Mouse (Mus musculus) spleen, embryonic (tissue): ENCODE measurements at regions not wholly inside any gene's neighbourhood (a gene's known extent, or its start where the extent isn't known, plus 50 kb on each side); places are given as distances from the start of the nearest gene placed in this dataset.
"Not testable (repeated sequence)": the region's sequence is repeated elsewhere in the genome, so short reads cannot be mapped to it uniquely, and the experiment has no call there.

ENCODE experiments used
- CTCF ChIA-PET: fragments of 350-600 bp; sonication (Branson Sonifier 250); formaldehyde crosslinking; loops from one replicate; lab custom pipeline; 2022; lab: Charles Lee

DNA sequence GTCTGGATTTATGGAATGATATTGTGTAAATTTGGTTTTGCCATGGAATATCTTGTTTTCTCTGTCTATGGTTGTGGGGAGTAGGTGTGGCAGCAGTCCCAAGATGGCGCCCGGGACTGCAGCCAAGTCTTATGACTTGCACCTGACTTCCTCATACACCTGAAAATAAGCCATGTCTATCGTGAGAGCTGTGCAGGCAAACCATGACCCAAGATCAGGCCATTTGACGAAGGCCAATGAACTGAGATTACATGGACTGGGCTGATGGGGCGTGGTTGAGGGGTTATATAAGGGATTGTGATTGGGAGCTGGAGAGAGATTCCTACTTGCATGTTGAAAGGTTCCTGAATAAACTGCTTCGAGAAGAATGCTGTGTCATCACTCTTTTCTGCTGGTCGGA lies 139.5 kb downstream of the Slc6a15 start:
- CTCF ChIA-PET: not testable (repeated sequence)

DNA sequence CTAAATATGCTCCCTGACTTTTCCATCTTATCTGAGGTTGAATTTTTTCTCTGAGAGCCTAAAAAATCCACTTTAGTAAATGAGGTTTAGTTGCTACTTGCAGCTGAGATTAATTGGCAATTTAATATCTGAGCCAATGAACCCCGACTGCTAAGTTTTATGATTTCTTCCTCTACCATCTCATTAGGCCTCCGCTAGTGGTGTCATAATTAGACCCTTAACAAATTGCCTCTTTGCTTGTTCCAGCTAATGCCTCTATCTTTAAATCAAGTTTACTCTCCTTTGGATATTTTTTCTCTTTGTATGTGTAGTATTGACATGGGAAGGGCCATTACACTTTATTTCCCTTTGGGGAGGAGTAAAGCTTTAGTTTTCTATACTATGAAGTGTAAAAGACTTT lies 176.9 kb downstream of the Slc6a15 start:
- CTCF ChIA-PET: interaction anchor here (0.7 kb wide), 1 partner anchor 52 kb away, joined by 4 read pairs; no protein-coding TSS in a partner anchor

DNA sequence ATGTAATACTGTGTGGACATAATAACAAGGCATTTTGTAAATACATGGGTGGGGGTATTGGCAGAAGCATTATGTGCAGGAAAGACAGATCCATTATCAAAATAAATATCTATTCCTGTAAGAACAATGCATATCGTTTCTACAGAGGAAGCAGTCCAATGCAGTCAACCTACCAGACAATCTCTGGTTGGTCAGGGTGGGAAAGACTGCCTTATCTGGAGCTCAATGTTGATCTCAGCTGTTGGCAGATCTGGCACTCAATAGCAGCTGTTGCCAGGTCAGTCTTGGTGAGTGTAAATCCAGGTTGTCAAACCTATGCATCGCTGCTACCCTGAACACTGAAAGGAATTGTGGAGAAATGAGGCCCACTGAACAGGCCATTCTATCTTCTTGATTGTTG lies 181.9 kb downstream of the Slc6a15 start:
- CTCF ChIA-PET: no interaction called here

DNA sequence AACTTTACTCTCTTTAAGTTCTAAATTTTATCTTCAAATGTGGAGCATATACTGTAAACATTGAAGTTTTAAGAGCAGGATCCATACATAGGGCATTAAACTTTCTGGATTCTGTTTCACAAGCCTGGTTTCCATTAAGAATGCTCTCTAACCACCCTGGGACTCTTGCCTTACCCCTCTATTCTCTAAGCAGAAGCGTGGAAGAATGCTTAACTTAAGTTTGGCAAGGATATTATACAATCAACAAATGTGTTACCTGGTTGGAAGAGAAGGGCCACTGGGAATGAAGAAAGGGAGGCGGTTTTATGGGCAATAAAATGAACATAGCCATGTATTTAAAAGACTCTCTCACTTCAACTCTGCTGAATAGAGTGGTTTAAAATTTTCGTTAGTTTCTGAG lies 217.5 kb downstream of the Slc6a15 start:
- CTCF ChIA-PET: no interaction called here

DNA sequence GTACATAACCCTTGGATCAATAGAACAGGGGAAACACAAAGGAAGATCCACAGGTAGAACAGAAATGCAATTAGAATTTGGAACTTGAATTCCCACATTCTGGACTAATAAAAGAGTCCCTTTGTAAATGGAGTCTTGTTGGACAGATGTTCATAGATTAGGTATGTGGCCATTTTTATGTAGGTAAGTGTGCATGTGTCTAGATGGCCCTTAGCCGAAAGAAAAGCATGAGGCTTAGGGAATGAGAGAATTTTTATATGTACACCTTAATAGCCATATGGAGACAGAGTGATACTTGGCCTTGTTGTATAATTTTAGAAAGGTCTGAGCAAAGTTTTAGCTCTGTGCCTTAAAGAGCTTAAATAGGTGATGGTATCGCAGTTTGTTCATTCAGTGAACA lies 217.9 kb downstream of the Slc6a15 start:
- CTCF ChIA-PET: no interaction called here

DNA sequence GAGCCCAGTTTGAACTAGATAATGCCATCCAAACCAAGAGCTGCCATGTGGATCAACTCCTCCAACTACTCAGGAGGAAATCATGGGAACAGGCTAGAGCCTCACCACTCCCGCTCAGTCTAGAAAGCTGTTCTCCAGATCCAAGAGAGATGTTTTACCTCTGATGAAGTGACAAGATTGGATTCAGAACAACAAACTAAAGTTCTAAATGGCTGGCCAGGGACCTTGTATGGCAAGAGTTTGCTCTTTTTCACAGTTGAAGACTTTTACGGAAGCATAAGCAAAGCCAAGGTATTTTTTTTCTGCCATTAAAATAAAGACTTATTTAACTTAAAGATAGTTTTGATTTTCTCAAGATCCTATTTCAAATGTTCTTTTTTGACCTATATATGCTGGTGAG lies 224.4 kb downstream of the Slc6a15 start:
- CTCF ChIA-PET: no interaction called here

DNA sequence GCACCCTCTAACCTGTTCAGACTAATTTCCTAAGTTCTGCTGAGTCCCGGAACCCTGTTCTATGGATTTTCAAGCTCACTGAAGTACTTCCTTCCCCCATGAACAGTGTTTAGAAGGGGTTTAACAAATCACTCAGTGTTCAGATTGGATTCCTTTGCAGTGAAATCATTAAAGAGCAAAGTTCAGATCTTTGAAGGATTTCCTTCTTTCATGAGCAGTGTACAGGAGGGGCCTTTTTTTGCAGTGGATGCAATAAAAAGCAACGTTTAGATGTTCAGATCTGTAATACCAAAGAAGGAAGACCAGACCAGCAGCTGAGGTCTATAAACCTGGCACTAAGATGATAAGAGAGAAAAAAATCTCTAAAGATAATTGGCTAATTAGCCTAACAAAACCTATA lies 273.6 kb downstream of the Slc6a15 start:
- CTCF ChIA-PET: no interaction called here

DNA sequence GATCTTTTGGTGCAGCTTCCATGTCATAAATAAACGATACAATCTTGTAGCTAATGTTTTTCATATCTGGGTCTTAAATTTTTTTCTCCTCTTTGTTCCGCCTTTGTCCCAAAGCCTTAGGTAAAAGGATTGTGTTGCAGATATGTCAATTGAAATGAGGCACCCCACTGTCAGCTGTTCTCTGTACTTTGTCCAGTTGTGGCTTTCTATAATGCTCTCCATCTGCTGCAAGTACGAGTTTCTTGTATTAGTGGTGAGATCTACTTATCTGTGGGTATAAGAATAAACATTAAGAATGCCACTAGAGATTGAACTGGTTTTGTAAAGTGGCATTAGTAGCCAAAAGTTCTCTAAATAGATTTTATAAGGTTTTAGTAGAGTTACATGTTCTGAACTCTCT lies 282.3 kb downstream of the Slc6a15 start:
- CTCF ChIA-PET: no interaction called here

DNA sequence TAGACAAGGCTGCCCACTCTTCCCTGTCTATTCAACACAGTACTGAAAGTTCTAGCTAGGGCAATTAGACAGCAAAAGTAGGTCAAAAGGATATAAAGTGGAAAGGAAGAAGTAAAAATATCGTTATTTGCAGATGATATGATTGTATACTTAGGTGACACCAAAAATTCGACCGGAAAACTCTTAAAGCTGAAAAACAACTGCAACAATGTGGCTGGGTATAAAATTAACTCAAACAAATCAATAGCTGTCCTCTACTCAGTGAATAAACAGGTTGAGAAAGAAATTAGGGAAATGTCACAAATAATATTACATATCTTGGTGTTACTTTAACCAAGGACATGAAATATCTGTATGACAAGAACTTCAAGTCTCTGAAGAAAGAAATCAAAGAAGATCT lies 305.5 kb downstream of the Slc6a15 start:
- CTCF ChIA-PET: no interaction called here

DNA sequence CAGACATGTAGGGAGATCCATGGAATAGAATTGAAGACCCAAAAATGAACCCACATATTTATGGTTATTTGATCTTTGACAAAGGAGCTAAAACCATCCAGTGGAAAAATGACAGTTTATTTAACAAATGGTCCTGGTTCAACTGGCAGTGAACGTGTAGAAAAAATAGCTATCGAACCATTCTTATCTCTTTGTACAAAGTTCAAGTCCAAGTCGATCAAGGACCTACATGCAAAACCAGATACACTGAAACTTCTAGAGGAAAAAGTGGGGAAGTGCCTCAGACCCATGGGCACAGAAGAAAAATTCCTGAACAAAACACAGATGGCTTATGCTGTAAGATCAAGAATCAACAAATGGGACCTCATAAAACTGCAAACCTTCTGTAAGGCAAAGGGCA lies 306.2 kb downstream of the Slc6a15 start:
- CTCF ChIA-PET: no interaction called here

DNA sequence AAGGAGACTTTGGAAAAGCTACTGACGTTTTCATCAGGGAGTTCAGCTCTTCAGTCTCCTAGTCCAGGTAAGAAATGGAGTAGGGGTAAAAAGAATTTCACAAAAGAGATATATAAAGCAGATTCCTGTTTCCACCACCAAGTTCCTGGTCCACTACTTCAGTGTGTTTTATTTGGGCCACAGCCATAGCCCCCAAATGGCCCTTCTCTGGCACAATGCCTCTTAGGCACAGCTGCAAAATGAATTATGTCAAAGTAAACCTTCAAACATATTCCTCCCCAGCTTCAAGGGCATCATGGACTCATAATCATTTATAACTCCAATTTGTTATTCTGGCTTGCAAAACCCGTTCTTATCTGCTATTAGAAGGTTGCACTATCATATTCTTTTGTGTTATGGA lies 325.1 kb downstream of the Slc6a15 start:
- CTCF ChIA-PET: no interaction called here

DNA sequence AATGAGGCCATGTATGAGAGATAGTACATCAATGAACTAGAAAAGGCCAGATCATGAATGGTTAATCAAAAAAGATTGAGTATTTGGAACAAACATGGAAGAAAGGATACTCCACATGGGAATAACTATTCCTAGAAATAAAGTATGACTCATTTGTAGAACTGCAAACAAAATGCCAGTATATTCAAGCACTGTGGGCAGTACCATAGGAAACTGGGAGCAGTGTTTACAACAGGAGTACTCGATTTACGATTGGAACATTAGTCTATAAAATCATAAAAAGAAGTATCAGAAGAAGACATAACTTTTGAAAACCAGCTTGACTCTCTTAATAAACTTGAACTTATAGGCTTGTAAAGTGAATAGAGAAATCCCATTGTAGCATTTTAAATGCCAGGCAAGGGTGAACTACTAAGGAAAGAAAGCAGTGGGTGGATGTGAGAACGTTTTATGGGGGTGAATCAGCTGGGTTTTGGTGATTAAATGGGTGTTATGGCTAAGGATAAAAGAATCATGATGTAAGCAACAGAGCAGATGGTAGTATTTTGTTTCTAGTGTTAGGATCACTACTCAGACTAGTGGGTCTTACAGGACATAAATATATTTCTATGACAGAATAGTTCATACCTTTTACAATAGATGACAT lies 347.6 kb downstream of the Slc6a15 start:
- CTCF ChIA-PET: no interaction called here

DNA sequence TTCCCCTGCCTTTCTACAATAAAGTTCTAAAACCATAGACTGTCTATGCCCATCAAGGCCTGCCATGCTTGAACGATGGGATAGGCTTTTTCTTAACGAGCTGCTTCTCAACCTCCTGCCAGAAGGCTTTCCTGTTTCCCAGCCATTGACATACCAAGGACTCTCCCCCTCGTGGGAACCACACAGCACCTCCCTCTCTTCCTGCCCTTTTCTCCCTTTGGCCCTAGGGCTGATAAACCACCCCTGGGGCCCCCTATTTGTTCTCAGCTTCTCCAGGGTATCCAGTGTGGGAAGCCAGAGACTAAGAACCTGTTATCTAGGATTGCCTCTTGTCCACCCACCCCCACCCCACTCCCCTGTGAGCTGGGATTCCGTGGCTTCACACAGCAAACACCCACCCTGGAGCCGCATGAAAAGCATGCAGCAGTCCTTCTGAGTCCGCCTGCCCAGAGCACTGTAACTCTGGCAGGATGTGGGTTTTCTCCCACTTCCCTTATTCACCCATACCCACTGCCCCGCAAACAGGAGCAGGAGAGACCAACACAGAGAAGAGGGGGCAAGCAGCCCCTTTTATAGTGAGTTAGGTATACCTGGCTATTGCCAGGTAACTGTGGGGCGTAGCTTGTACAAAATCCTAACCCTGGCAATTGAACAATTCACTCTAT lies 351.5 kb downstream of the Slc6a15 start:
- CTCF ChIA-PET: no interaction called here

DNA sequence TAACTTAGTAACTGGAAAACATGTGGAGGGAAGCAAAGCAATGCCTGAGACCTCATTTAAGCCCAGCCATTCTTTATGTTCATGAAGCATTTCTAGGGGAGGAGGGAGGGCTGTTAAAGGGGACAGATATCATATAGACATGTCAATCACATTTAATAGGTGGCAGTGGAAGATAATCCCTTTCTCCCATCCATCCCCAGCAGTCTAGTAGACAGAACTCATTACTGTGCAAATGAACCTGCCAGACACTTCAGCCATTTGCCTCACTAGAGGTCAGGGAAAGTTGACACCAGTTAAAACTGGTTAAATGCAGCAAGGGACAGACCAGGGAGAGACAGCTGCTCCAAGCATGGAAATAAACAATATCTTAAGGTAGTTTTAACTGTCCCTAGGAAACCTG lies 359.1 kb downstream of the Slc6a15 start:
- CTCF ChIA-PET: no interaction called here

DNA sequence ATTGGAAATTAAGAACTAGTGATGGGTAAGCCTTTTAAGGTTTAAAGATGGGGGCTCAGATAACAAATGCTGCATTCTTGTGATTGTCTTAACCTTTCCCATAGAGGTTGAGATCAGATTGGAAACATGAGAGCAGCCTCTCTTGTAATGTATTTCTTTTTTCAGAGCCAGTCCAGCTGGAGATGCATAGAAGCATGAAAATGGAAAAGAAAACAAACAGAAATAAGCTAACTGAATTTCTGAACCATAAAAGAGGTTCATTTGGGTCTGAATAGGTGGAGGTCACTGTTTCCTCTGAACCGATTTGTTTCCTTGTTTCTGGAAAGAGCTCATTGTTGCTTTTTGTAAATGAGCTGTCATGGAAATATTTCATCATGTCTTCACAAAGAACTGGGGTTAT lies 363.9 kb downstream of the Slc6a15 start:
- CTCF ChIA-PET: no interaction called here

DNA sequence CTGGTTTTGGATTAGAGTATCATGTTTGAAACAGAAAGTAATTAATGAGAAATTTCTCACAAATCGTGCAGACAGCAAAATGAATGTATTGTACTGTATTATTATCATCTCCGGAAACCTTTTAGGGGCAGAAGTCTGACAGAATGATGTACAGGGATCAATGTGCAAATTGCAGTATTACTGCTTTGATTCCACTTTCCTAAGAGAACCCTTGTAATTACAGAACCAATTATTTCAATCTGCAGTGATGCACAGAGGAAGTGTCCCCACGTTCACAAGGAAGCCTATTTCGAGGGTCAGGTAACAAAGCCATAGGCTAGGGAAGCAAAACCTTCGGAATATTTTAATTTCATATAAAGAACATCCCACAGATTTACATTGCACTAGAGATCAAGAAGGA lies 364.4 kb downstream of the Slc6a15 start:
- CTCF ChIA-PET: no interaction called here

DNA sequence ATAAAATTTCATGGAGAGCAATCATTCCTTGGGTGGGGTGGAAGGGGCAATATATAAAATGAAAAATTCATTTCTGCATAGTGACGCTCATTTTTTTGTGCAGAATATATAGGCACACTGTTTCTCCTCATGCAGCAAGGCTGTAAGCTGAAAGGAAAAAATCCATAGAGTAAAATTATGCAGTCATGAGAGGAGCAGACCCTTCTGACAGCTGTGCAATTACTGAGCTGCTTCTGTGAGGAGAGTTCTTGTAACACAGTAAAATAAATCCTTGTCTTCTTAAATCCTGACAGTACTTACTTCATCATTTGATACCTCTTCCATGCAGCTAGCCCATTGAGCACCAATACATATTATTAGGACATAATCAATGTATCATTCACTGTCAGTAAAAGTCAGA lies 362.7 kb upstream of the Gm21293 start:
- CTCF ChIA-PET: no interaction called here

DNA sequence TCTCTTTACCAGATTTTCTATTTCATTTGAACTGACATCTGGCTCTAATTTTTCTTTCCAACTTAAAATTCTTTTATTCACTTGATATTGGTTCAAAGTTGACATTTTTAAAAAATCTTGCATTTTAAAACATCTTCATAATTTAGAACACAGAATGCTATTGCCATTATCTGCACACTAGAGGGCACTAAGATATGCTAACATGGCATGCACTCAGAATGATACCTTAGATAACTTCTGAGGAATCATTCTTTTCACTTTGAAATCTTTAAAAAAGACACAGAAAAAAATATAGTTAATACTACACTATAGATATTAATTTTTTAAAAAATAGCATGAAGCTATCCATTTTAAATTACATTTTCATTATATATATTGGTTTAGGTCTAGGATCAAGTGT lies 357.9 kb upstream of the Gm21293 start:
- CTCF ChIA-PET: no interaction called here

DNA sequence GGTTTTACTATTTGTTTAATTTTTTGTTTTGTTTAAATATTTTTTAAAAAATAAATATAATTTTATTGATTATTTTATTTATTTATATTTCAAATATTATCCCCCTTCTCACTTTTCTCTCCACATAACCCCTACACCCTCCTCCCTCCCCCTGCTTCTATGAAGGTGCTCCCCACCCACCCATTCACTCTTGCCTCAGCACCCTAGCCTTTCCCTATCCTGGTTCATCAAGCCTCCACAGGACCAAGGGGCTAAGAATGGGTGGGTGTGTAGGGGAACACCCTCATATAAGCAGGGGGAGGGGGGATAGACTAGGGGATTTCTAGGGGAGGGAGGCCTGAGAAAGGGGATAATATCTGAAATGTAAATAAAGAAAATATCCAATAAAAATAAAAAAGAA lies 313.7 kb upstream of the Gm21293 start:
- CTCF ChIA-PET: no interaction called here

DNA sequence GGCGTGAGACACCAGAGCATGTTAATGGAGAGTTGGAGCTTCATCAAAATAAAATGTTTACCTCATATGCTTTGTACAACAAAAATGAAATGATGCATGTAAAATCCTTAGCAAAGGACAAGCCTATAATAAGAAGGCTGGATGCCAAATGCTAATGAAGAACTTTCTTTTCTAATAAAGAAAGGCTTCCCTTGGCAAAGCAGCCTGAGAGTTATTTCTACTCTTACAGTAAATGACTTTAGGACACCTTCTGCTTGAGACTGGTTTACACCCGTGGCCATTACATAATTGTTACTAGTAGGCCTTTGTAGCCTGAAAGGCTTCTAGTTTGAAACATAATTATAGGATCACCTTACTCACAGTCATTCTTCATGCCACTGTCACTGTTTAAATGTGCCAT lies 310.7 kb upstream of the Gm21293 start:
- CTCF ChIA-PET: no interaction called here

DNA sequence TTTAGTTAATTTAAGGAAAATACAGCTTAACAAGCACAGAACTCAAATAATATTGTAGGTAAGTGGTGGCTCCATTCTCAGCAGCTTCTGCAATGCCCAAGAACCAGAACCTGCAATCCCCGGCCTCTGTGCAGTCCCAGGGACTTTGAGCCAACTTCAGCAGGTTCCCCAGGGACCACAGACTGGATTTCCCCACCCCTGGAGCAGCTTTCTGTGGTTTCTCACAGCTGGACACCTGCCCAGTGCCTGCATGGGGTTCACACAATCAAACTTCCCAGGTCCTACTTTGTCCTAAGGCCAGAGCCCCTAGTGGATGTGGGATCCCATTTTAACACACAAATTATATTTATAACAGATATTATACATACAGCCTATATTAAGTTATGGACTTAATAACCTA lies 287.6 kb upstream of the Gm21293 start:
- CTCF ChIA-PET: no interaction called here

DNA sequence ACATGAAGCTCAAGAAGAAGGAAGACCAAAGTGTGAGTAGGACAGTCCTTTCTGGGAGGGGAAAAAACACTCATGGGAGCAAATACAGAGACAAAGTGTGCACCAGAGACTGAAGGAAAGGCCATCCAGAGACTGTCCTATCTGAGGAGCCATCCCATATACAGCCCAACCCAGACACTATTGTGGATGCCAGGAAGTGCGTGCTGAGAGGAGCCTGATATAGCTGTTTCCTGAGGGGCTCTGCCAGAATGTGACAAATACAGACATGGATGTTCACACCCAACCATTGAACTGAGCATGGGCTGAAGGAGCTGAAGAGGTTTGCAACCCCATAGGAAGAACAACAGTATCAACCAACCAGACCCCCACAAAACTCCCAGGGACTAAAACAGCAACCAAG lies 281.9 kb upstream of the Gm21293 start:
- CTCF ChIA-PET: no interaction called here

DNA sequence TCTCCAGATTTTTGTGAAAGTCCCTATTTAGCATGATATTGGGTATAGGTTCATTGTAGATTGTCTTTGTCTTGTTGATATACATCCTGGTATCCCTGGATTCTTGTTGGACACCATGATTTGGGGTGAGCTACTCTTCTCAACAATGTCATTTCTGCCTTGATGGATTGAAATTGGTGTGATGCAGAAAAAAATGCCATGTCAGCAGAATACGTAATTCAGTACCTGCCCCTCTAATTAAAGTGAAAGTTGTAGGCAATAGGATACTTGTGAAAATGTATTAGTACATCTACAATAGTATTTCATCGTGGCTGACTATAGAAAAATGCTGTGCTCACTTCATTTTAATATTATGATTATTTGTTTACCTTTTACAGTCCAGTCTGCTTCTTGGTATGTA lies 280.7 kb upstream of the Gm21293 start:
- CTCF ChIA-PET: no interaction called here

DNA sequence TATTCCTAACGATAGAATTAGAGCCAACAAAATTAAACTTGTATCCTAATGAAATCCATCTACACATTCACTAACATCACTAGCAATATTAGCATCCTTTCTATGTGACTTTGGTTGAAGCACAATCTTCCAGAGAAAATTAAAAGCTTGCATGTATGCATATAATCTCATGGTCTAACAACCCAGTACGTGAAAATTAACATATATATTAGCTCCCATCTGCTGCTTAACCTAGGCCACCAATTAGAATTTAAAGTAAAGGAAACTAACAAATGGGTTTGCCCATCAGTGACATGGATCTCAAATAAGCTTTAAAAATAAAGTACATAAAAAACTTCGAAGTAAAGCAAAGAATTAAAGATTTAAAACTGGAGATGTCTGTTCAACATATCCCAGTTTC lies 278.9 kb upstream of the Gm21293 start:
- CTCF ChIA-PET: interaction anchor here (0.6 kb wide), 1 partner anchor 17 kb away, joined by 3 read pairs; no protein-coding TSS in a partner anchor
